ENCODE assay signal across 12 mouse cellular contexts in the genomic region with DNA sequence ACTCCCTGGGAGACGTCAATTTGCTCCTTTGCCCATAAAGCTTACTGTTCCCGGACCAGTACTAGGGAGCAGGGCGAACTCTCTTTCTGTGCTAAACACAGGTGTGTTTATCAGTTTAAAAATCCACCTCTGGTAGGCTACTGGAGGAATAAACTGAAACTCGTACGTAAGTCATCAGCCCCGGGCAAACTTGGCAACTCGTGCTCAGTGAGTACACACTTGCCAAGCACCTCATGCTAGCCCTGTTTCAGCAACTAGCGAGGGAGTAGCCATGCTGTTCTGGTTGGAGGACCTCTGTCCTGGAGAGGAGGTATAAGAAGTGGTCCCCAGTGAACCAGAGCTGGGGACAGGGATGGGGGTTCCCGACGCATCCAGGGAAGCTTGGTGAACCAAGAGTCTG.
DNase-seq lines count a peak whose midpoint lies in the region.
"Had no signal": no experiment of that assay in that cellular context is flagged by ENCODE, and none has a peak within 500 bp of the region (broad histone marks: within the 10 kb centered on the region; RNA-seq: fewer than 3 reads in every experiment).

No protein-coding gene starts in this region.

- DNase-seq in kidney, adult 18-20 months = peak; percentile 74
- DNase-seq in kidney, postnatal 4 days = no peak
- DNase-seq in urinary bladder, postnatal 14 days (ENCODE audit: low spot score) = peak; percentile 28
- DNase-seq in urinary bladder, postnatal 4 days (ENCODE audit: low spot score in 2 of 2) = no peak
- DNase-seq in kidney, postnatal 14 days = peak; percentile 46
- no peak for DNase-seq in thymus, adult 18-20 months
- DNase-seq in thymus, postnatal 4 days = no peak
- DNase-seq: adrenal gland, adult 2 months; cerebellum, adult 11 months; cerebellum, adult 9-10 months; cerebellum, postnatal 25 days; gastrocnemius, postnatal 14 days had no signal

Comparison
In these comparisons a context has a peak if more than half of its experiments do, and no peak if none do; other contexts are left out.
1. DNase-seq: peak in kidney, adult 18-20 months (single experiment), urinary bladder, postnatal 14 days (single experiment) and kidney, postnatal 14 days (single experiment); none in kidney, postnatal 4 days (0 of 2), urinary bladder, postnatal 4 days (0 of 2), thymus, adult 18-20 months (0 of 2) and thymus, postnatal 4 days (single experiment).